Mouse (Mus musculus) kidney, embryonic 14.5 days (tissue): ENCODE measurements around the gene Emc10. TPM values are rescaled to one million over a fixed set of nuclear protein-coding genes. Genes with fewer than 3 reads are reported as not detected.

Experiments
- ATAC-seq: fragments of 200-750 bp; cut with Nextera tagmentation; 2 replicates; pipeline ENCODE4 v1.8.0; 2017; ENCODE audit warnings: moderate number of reproducible peaks, mild to moderate bottlenecking, moderate TSS enrichment, moderate library complexity; ENCODE audit not compliant: low FRiP score, low TSS enrichment
- H3K27ac ChIP-seq: fragments of 300-500 bp; sonication (generic); 2 replicates; pipeline ENCODE4 v1.5.1; 2014; ENCODE audit warnings: low read depth, mild to moderate bottlenecking, low read length, moderate library complexity, mixed read lengths
- H3K27me3 ChIP-seq: fragments of 300-500 bp; sonication (generic); 2 replicates; pipeline ENCODE4 v1.6.1; 2014; ENCODE audit warnings: mild to moderate bottlenecking, low read length; ENCODE audit not compliant: control insufficient read depth, insufficient read depth
- H3K36me3 ChIP-seq: fragments of 300-500 bp; sonication (generic); 2 replicates; pipeline ENCODE4 v1.6.1; 2014; ENCODE audit warnings: low read length, mixed read lengths; ENCODE audit not compliant: control insufficient read depth, insufficient read depth
- H3K4me1 ChIP-seq: fragments of 300-500 bp; sonication (generic); 2 replicates; pipeline ENCODE4 v1.6.1; 2014; ENCODE audit warnings: low read length, mixed read lengths; ENCODE audit not compliant: control insufficient read depth, insufficient read depth
- H3K4me2 ChIP-seq: fragments of 300-500 bp; sonication (generic); replicated peaks from 2 replicates; pipeline ENCODE4 v1.6.1; 2014; ENCODE audit warnings: low read depth, mild to moderate bottlenecking, low read length
- H3K4me3 ChIP-seq: fragments of 300-500 bp; sonication (generic); 2 replicates; pipeline ENCODE4 v1.5.1; 2014; ENCODE audit warnings: mild to moderate bottlenecking, low read length
- H3K9ac ChIP-seq: fragments of 300-500 bp; sonication (generic); 2 replicates; pipeline ENCODE4 v1.6.1; 2014; ENCODE audit warnings: low read depth, mild to moderate bottlenecking, low read length, moderate library complexity
- H3K9me3 ChIP-seq: fragments of 300-500 bp; sonication (generic); 2 replicates; pipeline ENCODE4 v1.6.1; 2016; ENCODE audit warnings: low read length; ENCODE audit not compliant: control insufficient read depth
- WGBS: fragments of 180-500 bp; shearing (Covaris S2); extraction: QIAGEN DNeasy Blood & Tissue Kit; methylation state at CpG from one replicate; pipeline ENCODE4 v1.1.7; 2014; 5-methylcytosine and 5-hydroxymethylcytosine counted together
- polyA plus RNA-seq: library from polyadenylated mRNA; unstranded; fragments of >200 nt; fragmentation: Nextera tagmentation; extraction: Ambion mirVana; gene quantifications from 2 replicates; pipeline ENCODE4 v1.2.1, GENCODE M21; 2014

The Emc10 gene
- polyA plus RNA-seq, 1 experiment from 2014 or later = 138 TPM

DNA sequence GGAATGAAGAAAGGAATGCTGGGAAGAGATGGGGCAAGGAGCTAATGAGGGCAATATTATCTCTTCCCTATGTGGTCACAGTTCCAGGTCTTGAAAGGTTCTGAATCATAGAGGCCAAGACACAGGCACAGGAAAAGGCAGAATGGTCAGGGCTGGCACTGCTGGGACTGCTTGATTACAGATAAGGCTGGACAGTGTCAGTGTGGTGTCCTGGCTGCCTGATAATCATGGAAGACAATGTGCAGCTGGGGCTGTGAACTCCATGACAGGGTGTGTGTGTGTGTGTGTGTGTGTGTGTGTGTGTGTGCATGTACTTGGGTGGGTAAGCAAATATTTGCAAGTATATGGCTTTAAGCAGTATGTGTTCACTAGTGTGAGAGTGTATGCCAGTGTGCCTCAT, 11.2 kb upstream of the Emc10 start:
- no peaks in the 10 kb centered on the region; the same call in 1 of the 2 replicates for H3K27me3 ChIP-seq
- no peak overlapping the region for H3K9ac ChIP-seq
- no peak overlapping the region for H3K4me3 ChIP-seq
- H3K36me3 ChIP-seq = no peaks in the 10 kb centered on the region
- ATAC-seq = no peak
- H3K4me1 ChIP-seq = no peaks in the 10 kb centered on the region
- H3K9me3 ChIP-seq = 0 out of 2 replicates have a peak, but pooled peaks cover under 1% of the 10 kb centered on the region
- H3K27ac ChIP-seq = no peak overlapping the region
- H3K4me2 ChIP-seq = no peak overlapping the region

DNA sequence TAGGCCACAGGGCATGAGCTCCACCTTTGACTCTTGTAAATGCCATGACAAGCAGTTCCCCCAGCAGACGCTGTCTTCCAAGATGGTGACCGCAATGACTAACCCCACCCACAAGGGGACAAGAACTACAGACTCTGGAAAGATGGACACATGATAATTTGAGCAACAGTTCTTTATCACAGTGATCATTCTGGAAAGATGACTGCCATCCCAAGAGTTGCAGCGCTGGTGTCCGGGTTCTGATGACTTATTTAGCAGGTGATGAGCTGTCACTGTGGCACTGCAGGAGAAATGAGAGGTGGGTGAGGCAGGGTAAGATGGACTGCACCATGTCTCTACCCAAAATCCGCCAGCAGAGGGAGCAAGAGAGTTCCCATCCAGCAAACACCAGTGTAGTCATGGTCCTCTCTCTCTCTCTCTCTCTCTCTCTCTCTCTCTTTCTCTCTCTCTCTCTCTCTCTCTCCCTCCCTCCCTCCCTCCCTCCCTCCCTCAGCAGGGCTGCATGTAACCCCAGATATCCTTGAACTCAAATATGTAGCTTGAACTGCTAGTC, 5.3 kb upstream of the Emc10 start:
- ATAC-seq = no peak; the same call in 1 of the 2 replicates
- Histone ChIP-seq H3K9me3 (no peaks in the 10 kb centered on the region), H3K9ac (no peak overlapping the region), H3K27ac (no peak overlapping the region), H3K4me2 (no peak overlapping the region), H3K4me3 (no peak overlapping the region), H3K27me3 (no peaks in the 10 kb centered on the region), H3K36me3 (no peaks in the 10 kb centered on the region), H3K4me1 (no peaks in the 10 kb centered on the region; the same call in 1 of the 2 replicates)
- 46% methylated on average over 5 of the region's 5 CpGs for whole genome bisulfite sequencing

- no peaks in the 10 kb centered on the region for H3K27me3 ChIP-seq
- 58% methylated on average over 20 of the region's 20 CpGs for WGBS
- peaks cover 5% of the 10 kb centered on the region; the same call in 1 of the 2 replicates for H3K4me1 ChIP-seq
- no peak overlapping the region for H3K4me2 ChIP-seq
- ATAC-seq = no peak
- no peak overlapping the region for H3K4me3 ChIP-seq
- H3K36me3 ChIP-seq = no peaks in the 10 kb centered on the region
- H3K9ac ChIP-seq = no peak overlapping the region
- H3K27ac ChIP-seq = no peak overlapping the region
- H3K9me3 ChIP-seq = no peaks in the 10 kb centered on the region
Observed at GRCm38 (mm10) chr7:44500046-44500445, 3.7 kb upstream of the Emc10 start.

DNA sequence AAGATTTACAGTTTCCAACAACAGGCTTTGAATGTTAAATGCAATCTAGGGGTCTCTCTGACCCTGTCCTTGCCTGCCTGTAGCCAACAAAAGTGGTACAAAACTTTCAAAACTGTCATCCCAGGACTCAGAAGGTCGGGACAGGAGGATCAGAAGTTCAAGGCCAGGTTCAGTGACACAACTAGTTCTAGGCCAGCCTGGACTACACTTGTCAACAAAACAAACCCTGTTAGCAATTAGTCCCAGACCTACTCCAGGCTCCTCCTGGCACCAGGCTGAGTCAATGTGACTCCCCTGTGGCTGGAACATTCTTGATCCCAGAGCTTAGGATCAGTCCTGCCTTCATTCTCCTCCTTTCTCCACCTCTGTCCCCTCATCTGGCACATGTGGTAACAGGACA, 2.6 kb upstream of the Emc10 start:
- H3K9me3 ChIP-seq = no peaks in the 10 kb centered on the region
- H3K36me3 ChIP-seq = no peaks in the 10 kb centered on the region
- H3K27me3 ChIP-seq = no peaks in the 10 kb centered on the region
- no peak overlapping the region for H3K4me2 ChIP-seq
- H3K9ac ChIP-seq = no peak overlapping the region
- ATAC-seq = no peak
- WGBS = 64% methylated on average over 1 of the region's 1 CpGs
- H3K4me1 ChIP-seq = peaks cover 5% of the 10 kb centered on the region; the same call in 1 of the 2 replicates
- H3K27ac ChIP-seq = no peak overlapping the region
- H3K4me3 ChIP-seq = no peak overlapping the region

GRCm38 (mm10) chr7:44497361-44498055, 1.2 kb upstream of the Emc10 start:
- Histone ChIP-seq H3K4me1 (peaks cover 5% of the 10 kb centered on the region; the same call in 1 of the 2 replicates), H3K27ac (no peak overlapping the region), H3K9me3 (no peaks in the 10 kb centered on the region), H3K36me3 (peaks cover 8% of the 10 kb centered on the region), H3K9ac (no peak overlapping the region), H3K4me3 (peak overlapping the region; percentile 79), H3K4me2 (peak overlapping the region; percentile 60), H3K27me3 (no peaks in the 10 kb centered on the region)
- ATAC-seq = no peak
- 83% methylated on average over 10 of the region's 10 CpGs for WGBS

DNA sequence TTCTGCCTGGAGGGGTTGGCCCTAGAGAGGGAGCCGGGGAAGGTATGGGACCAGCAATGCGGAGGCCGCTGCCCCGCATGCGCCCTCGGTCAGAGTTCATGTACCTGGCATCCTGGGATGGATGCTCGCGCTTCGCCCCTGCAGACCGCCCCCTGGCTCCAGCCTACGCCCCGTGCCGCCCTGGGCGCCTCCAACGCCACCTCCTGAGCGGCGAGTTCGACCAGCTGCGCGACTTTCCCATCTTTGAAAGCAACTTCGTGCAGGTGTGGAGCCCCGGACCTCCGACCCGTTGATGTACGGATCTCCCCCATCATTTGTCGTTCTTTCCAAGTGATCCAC, 411 bp upstream of the Emc10 start:
- Histone ChIP-seq H3K4me3 (peak overlapping the region; percentile 79), H3K9me3 (no peaks in the 10 kb centered on the region), H3K4me1 (peaks cover 5% of the 10 kb centered on the region; the same call in 1 of the 2 replicates), H3K9ac (peak overlapping the region; percentile 67), H3K36me3 (peaks cover 16% of the 10 kb centered on the region), H3K27me3 (no peaks in the 10 kb centered on the region), H3K4me2 (peak overlapping the region; percentile 60), H3K27ac (peak overlapping the region; percentile 76; the same call in 1 of the 2 replicates)
- ATAC-seq = no peak
- under 1% methylated on average over 26 of the region's 26 CpGs for WGBS

GRCm38 (mm10) chr7:44495086-44495485, 1.2 kb downstream of the Emc10 start:
- Histone ChIP-seq H3K4me2 (peak overlapping the region; percentile 60), H3K4me1 (peaks cover 5% of the 10 kb centered on the region; the same call in 1 of the 2 replicates), H3K9ac (peak overlapping the region; percentile 67; the same call in 1 of the 2 replicates), H3K27ac (no peak overlapping the region), H3K27me3 (no peaks in the 10 kb centered on the region), H3K4me3 (peak overlapping the region; percentile 79; the same call in 1 of the 2 replicates), H3K9me3 (no peaks in the 10 kb centered on the region), H3K36me3 (peaks cover 32% of the 10 kb centered on the region)
- 77% methylated on average over 7 of the region's 7 CpGs for WGBS
- no peak for ATAC-seq

DNA sequence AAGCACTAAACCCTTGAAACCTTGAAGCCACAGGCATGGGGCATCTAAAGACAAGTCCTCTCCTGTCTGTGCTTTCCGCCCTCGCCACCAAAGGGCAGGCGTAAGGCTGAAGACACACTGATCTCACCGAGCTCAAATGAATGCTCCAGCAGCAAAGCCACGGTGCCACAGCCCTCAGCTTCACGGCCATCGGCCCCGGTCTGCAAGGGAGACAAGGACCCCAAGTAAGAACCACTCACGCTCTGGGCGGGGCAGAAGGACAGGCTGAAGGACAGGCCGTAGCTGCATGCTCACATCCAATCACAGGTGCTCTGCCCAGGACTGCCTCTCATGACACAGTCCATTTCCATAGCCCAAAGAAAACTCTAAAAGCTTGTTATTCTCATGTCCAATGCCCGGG, 1.6 kb downstream of the Emc10 start:
- ATAC-seq = no peak
- Histone ChIP-seq H3K4me1 (peaks cover 5% of the 10 kb centered on the region; the same call in 1 of the 2 replicates), H3K27me3 (no peaks in the 10 kb centered on the region), H3K36me3 (peaks cover 36% of the 10 kb centered on the region), H3K9me3 (no peaks in the 10 kb centered on the region), H3K27ac (no peak overlapping the region), H3K9ac (no peak overlapping the region), H3K4me2 (no peak overlapping the region), H3K4me3 (0 out of 2 replicates have a peak overlapping the region, but pooled peaks have one; percentile 79)
- WGBS = 97% methylated on average over 12 of the region's 12 CpGs

- Histone ChIP-seq H3K27ac (no peak overlapping the region), H3K36me3 (peaks cover 40% of the 10 kb centered on the region), H3K4me2 (no peak overlapping the region), H3K4me1 (peaks cover 5% of the 10 kb centered on the region; the same call in 1 of the 2 replicates), H3K4me3 (no peak overlapping the region), H3K9me3 (no peaks in the 10 kb centered on the region), H3K27me3 (no peaks in the 10 kb centered on the region), H3K9ac (no peak overlapping the region)
- WGBS = 95% methylated on average over 21 of the region's 21 CpGs
- no peak for ATAC-seq
Observed at GRCm38 (mm10) chr7:44492166-44492826, 4.0 kb downstream of the Emc10 start.
